Mouse (Mus musculus): ENCODE data around the gene Omd.
"Not testable (repeated sequence)": the region's sequence is repeated elsewhere in the genome, so short reads cannot be mapped to it uniquely, and the experiment has no call there.

Gene Omd

DNA sequence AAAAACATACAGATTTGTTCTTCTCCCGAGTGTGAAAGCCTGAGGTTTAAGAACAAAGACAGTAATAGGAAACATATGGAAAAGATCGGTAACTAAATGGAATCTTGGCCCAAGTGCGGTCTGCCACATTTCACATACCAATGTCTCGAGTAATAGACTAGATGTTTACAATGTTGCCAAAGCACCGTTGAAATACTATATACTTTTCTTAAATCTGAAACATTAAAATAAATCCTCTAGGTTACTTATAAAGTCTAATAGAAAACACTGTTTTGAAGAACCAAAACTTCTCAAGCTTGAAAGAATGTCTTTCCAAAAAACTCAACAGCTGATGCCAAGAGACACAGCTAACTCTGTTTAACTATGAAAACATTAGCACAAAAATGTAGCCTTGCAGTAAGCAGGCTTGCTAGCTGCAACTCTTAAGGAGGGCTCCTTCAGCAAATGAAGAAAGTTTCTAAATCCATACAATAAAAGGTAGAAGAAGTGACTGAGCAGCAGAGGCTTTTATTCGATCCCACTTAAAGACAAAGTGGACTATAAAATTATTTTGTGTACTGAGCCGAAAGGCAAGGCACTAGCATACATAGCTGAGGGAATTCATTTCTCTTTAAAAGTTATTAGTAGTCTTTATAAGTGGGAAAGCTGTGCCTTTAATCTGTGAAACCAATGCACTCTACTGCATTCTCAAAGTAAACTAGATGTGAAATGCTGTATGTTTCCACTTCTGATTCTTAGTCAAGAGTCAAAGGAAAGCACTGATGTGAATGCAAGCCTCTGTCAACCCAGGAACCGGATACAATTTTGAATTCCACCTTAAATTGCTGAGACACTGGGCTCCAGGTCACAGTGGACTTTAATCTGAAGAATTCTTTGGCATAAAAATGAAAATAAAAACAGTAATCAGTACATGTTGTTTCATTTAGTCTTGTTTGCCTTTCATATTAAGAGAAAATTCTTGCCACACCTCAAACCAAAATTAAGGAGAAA lies at the start of gene Omd:
Gene Omd (plus strand): TSS at position 922 of the 990 bp plus-strand sequence.
- no peak for DNase-seq

DNA sequence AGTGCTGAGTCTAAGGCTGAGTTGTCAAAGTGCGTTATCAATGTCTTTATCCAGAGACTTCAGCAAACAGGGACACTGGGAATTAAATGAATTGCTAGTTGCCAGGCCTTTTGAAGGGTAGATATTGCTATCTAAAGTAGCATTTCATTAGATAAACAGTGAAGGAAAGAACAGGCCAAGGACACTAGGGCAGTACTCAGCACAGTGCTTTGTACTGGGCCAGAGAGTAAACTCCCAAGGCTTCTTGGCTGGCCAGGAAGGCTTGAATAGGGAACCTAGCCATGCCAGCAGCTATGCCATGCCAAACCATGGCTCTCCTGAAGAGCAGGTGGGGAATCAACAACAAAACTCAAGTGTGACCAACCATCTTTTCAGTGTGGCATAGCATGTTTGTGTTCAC lies 45.3 kb upstream of the Omd start:
- no peak for DNase-seq

- DNase-seq: no peak
These were observed 43.6 kb upstream of the Omd start for GRCm38 (mm10) chr13:49538693-49539092.

GRCm38 (mm10) chr13:49544279-49544678 lies 38.0 kb upstream of the Omd start, which contains the start of gene Aspn:
TSS of gene Aspn (plus strand) at chr13:49544443.
- DNase-seq: no peak

- peak in 1 of 2 experiments; percentile 29 for DNase-seq
These were observed 36.6 kb upstream of the Omd start for GRCm38 (mm10) chr13:49545646-49546045.

GRCm38 (mm10) chr13:49546517-49546916 lies 35.7 kb upstream of the Omd start:
- no peak for DNase-seq

DNA sequence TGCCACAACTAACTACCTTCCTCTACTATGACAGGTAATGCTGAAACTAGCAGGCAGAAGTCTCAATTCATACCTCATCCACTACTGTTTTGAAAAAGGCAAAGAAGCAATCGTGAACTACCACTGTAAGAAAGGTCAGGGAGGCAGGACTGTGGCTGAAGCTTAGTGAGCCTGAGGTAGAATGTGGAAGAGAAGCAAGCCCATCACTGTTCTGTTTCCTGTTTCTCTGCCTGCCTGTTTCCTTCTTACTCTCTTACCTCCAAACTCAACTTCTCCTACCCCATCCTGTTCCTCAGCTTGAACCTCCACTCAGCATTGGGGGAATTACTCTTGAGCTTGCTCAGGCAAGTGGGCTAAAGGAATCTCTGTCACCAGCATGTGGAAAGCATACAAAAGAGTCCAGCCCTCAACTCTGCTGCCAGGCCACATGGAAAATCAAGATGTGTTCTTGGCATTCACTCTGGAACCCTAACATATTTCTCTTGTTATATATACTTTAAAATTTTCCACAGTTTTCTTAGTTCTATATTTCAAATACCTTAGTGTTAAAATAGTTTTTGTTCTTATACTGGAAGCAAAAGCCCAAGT lies 34.6 kb upstream of the Omd start:
- no peak for DNase-seq

- DNase-seq: no peak
These were observed 32.6 kb upstream of the Omd start for GRCm38 (mm10) chr13:49549616-49550015.

DNA sequence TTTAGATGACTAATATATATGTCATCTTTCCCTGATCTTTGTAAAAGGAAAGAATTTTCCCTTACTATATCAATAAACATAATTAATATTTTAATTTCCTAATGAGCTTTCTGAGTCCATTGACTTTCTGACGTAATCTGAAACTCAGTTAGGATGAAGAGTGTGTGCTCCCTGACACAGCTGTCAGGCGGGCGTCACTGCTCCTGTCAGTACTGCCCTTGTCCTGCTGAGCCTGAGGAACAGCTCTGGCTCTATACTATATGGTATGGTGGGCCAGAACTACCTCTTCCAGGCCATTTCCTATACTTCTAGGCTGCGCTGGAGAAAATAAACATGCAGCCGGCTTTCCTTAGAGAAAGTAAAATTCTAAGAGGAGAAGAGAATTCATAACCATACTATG lies 27.7 kb upstream of the Omd start:
- no peak for DNase-seq

DNA sequence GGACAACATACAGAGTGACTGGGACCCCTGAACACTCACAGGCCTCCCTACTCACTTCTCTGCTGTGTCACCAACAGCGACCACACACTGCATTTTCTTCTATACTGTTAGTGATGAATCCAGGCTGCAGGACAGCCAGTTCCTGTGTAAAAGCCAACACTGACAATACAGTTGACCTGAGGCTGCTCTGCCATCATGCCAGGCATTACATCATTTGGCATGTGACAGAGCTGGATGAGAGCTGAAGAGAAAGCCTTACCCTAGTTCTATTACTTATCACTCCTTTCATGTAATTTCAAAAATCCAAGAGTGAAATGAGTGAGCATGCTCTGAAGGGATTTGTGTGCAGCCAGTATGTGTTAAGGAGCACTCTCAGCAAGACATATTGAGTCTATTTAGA lies 26.1 kb upstream of the Omd start:
- DNase-seq: peak in 1 of 2 experiments; percentile 41

DNA sequence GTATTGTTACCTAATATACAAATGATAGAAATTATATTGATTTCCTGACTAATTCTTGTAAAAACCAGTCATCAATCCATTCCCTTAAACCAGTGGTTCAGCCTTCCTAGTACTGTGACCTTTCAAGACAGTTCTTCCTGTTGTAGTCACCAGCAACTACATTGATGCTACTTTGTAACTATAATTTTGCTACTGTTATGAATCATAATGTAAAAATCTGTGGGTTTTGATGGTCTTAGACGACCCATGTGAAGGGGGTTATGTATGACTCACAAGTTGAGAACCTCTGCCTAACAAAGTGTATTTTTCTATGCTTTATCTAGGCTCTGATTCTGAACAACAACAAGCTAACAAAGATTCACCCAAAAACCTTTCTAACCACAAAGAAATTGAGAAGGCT lies 25.3 kb upstream of the Omd start:
- no peak for DNase-seq

DNA sequence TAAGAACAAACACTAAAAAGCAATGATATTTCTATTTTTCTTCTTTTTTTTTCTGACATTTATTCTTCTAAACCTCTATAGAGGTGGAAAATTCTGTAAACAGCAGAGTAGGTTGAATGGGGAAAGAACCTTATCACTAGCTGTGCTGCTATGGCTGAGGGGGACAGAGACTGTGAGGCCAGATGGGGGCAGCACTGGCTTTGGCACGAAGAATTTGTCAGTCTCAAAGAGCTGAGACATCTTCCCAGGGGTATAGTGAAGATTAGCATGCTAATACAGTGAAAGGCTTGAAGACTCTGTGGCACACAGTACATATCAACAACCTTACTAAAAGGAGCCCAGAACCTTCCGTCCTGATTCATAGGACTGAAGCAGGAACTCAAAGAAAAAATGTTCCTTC lies 23.1 kb upstream of the Omd start:
- peak; percentile 47 to 53 for DNase-seq

DNA sequence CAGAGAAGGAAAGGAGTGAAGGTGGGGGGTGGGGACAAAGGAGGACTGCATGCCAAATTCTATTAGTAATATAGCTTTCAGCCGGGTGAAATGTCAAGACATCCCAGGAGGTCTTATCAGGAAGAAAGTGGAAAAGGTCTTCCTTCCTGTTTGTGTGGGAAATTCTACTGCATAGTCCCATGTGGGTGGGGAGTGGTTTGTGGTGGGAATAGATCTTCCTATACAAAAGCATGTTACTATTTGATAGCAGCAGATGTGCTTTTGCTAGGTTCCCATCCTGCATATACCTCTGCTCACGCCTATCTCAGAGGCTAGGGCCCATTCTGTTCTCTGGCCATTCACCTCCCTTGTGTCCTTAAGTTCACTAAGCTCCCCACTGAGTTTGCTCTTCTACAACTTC lies 21.4 kb upstream of the Omd start:
- no peak for DNase-seq

- no peak for DNase-seq
These were observed 17.9 kb upstream of the Omd start for GRCm38 (mm10) chr13:49564347-49564746.

DNA sequence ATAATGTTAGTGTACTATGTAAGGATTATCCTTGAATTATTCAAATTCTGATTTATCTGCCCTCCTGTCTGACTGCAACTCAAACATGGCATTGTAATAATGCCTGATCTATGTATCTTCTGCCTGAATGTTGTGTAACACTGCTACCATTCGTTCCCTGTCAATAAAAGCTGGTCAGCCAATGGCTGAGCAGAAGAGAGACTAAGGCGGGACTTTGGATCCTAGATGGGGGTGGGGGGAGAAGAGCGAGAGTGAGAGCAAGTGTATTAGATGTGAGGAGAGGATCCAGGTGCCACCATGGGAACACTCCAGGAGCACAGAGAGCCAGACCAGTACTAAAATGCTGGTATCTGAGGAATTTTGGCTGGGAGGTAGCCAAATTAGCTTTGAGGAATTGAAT lies 11.9 kb upstream of the Omd start:
- no peak for DNase-seq

DNA sequence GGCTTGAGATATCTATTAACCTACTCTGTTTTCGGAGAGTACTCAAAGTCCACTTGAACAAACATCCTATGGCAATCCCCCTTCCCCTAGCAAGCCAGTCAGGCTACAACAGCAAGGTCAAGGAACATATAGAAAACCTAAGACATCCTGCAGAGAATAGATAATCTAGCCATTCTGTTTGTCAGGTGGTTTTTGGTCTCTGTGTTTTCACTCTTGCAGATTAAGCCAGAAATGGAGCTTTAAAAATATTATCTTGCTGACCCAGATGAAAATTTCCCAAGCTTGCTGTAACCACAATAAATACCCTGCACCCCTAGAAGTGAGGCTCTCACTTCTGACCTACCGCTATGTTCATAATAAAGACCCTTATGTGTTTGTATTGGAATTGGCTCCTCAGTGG lies 10.8 kb upstream of the Omd start:
- no peak for DNase-seq

DNA sequence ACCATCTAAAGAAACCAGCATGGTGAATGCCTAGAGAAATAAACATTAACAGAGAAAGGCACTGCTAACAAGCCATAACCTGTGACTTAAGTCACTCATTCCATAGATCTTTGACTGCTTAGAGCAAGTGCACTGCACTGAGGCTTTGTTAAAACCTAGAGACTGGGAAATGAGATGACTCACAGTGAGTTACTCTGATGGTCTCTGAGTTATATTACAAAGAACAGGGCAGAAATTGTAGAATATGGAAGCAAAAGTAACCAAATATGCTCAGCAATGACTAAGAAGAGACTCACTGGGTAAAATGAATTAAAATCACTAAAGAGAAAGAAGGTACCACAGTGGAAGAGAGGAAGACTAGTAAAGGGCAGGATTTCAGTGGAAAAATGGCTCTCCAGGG lies 1.6 kb downstream of the Omd start:
- no peak for DNase-seq

- peak in 1 of 2 experiments; percentile 37 for DNase-seq
These were observed 2.2 kb downstream of the Omd start for GRCm38 (mm10) chr13:49584307-49585005.

GRCm38 (mm10) chr13:49586062-49586461 lies 3.8 kb downstream of the Omd start:
- DNase-seq: no peak

DNA sequence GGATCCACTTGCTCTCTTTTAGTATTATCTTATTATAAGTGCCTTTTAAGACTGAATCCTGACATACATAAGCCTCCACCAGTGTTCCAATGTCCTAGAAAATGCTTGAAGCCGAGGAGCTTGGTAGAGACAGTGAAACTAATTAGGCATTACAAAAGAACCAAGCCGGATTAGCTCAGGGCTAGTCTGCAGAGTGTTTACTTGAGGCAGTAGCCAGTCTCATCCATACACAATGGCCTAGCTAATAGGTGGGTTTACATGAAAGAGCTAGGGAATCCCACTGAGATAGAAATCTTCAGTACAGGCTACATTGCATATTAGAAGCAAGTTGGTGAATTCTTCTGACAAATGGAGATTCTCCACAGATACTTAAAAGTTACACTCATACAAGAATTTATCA lies 20.3 kb downstream of the Omd start:
- DNase-seq: not testable (repeated sequence)

GRCm38 (mm10) chr13:49603603-49604002 lies 21.3 kb downstream of the Omd start:
- no peak for DNase-seq

GRCm38 (mm10) chr13:49607714-49608113 lies 25.5 kb downstream of the Omd start, which contains the start of gene Ogn:
TSS of gene Ogn (plus strand) at chr13:49608046.
- DNase-seq: peak; percentile 21 to 23

- DNase-seq: no peak
These were observed 26.5 kb downstream of the Omd start for GRCm38 (mm10) chr13:49608589-49609322.
